Mouse (Mus musculus) thymus, postnatal 0 days (tissue): ENCODE data around the gene Tmprss9. TPM values are rescaled to one million over a fixed set of nuclear protein-coding genes. Genes with fewer than 3 reads are reported as not detected.

Experiments used
- DNase-seq: peaks from one replicate; pipeline ENCODE4 v3.0.0-alpha.2; 2015; ENCODE audit warnings: low spot score
- polyA plus RNA-seq: library from polyadenylated mRNA; unstranded; fragments of >200 nt; fragmentation: Nextera tagmentation; extraction: Ambion mirVana; gene quantifications from 2 replicates; pipeline ENCODE4 v1.2.1, GENCODE M21; 2015

The Tmprss9 gene
- polyA plus RNA-seq, 1 experiment from 2014 or later: 0.08 TPM

GRCm38 (mm10) chr10:80842334-80842733 lies 29.3 kb upstream of the Tmprss9 start:
- DNase-seq: no peak

- DNase-seq: no peak
These were observed 28.3 kb upstream of the Tmprss9 start for GRCm38 (mm10) chr10:80843087-80843930.

- DNase-seq: peak; percentile 29
These were observed 27.6 kb upstream of the Tmprss9 start, which contains the start of gene Lingo3 for GRCm38 (mm10) chr10:80843931-80844547. Gene Lingo3 (minus strand): TSS chr10:80844039.

GRCm38 (mm10) chr10:80845055-80845693 lies 26.5 kb upstream of the Tmprss9 start:
- no peak for DNase-seq

- DNase-seq: no peak
These were observed 25.9 kb upstream of the Tmprss9 start for GRCm38 (mm10) chr10:80845732-80846131.

GRCm38 (mm10) chr10:80848571-80848970 lies 23.1 kb upstream of the Tmprss9 start:
- peak; percentile 78 for DNase-seq

GRCm38 (mm10) chr10:80854913-80855748 lies 16.5 kb upstream of the Tmprss9 start, which contains the start of the genes Lsm7 and Sppl2b:
Gene Lsm7 (minus strand): TSS chr10:80855209.
Gene Sppl2b (plus strand): TSS chr10:80855275.
- peak; percentile 97 for DNase-seq

- DNase-seq: no peak
These were observed 15.9 kb upstream of the Tmprss9 start for GRCm38 (mm10) chr10:80855749-80856073.

- peak; percentile 50 for DNase-seq
These were observed 15.4 kb upstream of the Tmprss9 start for GRCm38 (mm10) chr10:80856267-80856666.

- DNase-seq: no peak
These were observed 14.7 kb upstream of the Tmprss9 start for GRCm38 (mm10) chr10:80856908-80857307.

- no peak for DNase-seq
These were observed 14.3 kb upstream of the Tmprss9 start for GRCm38 (mm10) chr10:80857386-80857785.

- DNase-seq: no peak
These were observed 13.8 kb upstream of the Tmprss9 start for GRCm38 (mm10) chr10:80857848-80858247.

- DNase-seq: no peak
These were observed 13.2 kb upstream of the Tmprss9 start for GRCm38 (mm10) chr10:80858350-80858935.

- no peak for DNase-seq
These were observed 9.3 kb upstream of the Tmprss9 start for GRCm38 (mm10) chr10:80862305-80862704.

GRCm38 (mm10) chr10:80864446-80864845 lies 7.2 kb upstream of the Tmprss9 start:
- DNase-seq: no peak

- DNase-seq: no peak
These were observed 655 bp upstream of the Tmprss9 start for GRCm38 (mm10) chr10:80870993-80871392.

- DNase-seq: no peak
These were observed 2.4 kb downstream of the Tmprss9 start for GRCm38 (mm10) chr10:80874035-80874434.

- peak; percentile 51 for DNase-seq
These were observed 4.4 kb downstream of the Tmprss9 start for GRCm38 (mm10) chr10:80876028-80876427.

GRCm38 (mm10) chr10:80876594-80876993 lies 4.9 kb downstream of the Tmprss9 start:
- DNase-seq: no peak

GRCm38 (mm10) chr10:80880131-80880641 lies 8.5 kb downstream of the Tmprss9 start:
- peak; percentile 79 for DNase-seq

- no peak for DNase-seq
These were observed 9.3 kb downstream of the Tmprss9 start for GRCm38 (mm10) chr10:80880901-80881300.
